Mouse (Mus musculus) left cerebral cortex, adult 11 months (tissue): ENCODE results near the gene Lao1.
"Not testable (repeated sequence)": the region's sequence is repeated elsewhere in the genome, so short reads cannot be mapped to it uniquely, and the experiment has no call there.

ENCODE experiments used
- DNase-seq: peaks from one replicate; pipeline ENCODE4 v3.0.0; 2022; ENCODE audit warnings: low spot score

Lao1 gene

GRCm38 (mm10) chr4:118961141-118961628 lies at the start of gene Lao1:
Gene Lao1 (plus strand): TSS chr4:118961578.
- DNase-seq, result peak; percentile 2

- DNase-seq, result not testable (repeated sequence)
Observed at GRCm38 (mm10) chr4:118917365-118917764, 44.0 kb upstream of the Lao1 start, which contains the start of gene Olfr1329. Gene Olfr1329 (minus strand): TSS chr4:118917465.

- not testable (repeated sequence) for DNase-seq
Observed at GRCm38 (mm10) chr4:118931326-118931725, 30.1 kb upstream of the Lao1 start.

- no peak for DNase-seq
Observed at GRCm38 (mm10) chr4:118938512-118938911, 22.9 kb upstream of the Lao1 start, which contains the start of gene Olfr1328. Gene Olfr1328 (minus strand): TSS chr4:118938612.

GRCm38 (mm10) chr4:118958812-118959211 lies 2.6 kb upstream of the Lao1 start:
- DNase-seq, result no peak

GRCm38 (mm10) chr4:118967711-118968110 lies 6.3 kb downstream of the Lao1 start:
- DNase-seq, result no peak

- DNase-seq, result no peak
Observed at GRCm38 (mm10) chr4:118973281-118973680, 11.9 kb downstream of the Lao1 start.

- no peak for DNase-seq
Observed at GRCm38 (mm10) chr4:118985291-118985690, 23.9 kb downstream of the Lao1 start.

- peak; percentile 37 for DNase-seq
Observed at GRCm38 (mm10) chr4:118988535-118988934, 27.2 kb downstream of the Lao1 start.

- DNase-seq, result no peak
Observed at GRCm38 (mm10) chr4:118989331-118989730, 28.0 kb downstream of the Lao1 start.

GRCm38 (mm10) chr4:118991797-118992196 lies 30.4 kb downstream of the Lao1 start:
- no peak for DNase-seq

- no peak for DNase-seq
Observed at GRCm38 (mm10) chr4:118997127-118997542, 35.8 kb downstream of the Lao1 start.

- no peak for DNase-seq
Observed at GRCm38 (mm10) chr4:118999691-119000486, 38.5 kb downstream of the Lao1 start.

- no peak for DNase-seq
Observed at GRCm38 (mm10) chr4:119001696-119002095, 40.3 kb downstream of the Lao1 start.

GRCm38 (mm10) chr4:119002512-119002911 lies 41.1 kb downstream of the Lao1 start:
- DNase-seq, result no peak

GRCm38 (mm10) chr4:119004178-119004577 lies 42.8 kb downstream of the Lao1 start:
- DNase-seq, result no peak

- peak; percentile 67 for DNase-seq
Observed at GRCm38 (mm10) chr4:119004613-119005339, 43.4 kb downstream of the Lao1 start.

GRCm38 (mm10) chr4:119007602-119008001 lies 46.2 kb downstream of the Lao1 start:
- DNase-seq, result no peak

GRCm38 (mm10) chr4:119008476-119008875 lies 47.1 kb downstream of the Lao1 start:
- no peak for DNase-seq

- DNase-seq, result no peak
Observed at GRCm38 (mm10) chr4:119009814-119010213, 48.4 kb downstream of the Lao1 start.

- no peak for DNase-seq
Observed at GRCm38 (mm10) chr4:119011050-119011680, 49.8 kb downstream of the Lao1 start.

GRCm38 (mm10) chr4:119013031-119013430 lies 51.7 kb downstream of the Lao1 start:
- no peak for DNase-seq
